Mouse (Mus musculus) embryonic facial prominence, embryonic 14.5 days (tissue): Measurements from ENCODE around the gene Rbm48. TPM values are rescaled to one million over a fixed set of nuclear protein-coding genes. Genes with fewer than 3 reads are reported as not detected.
A peak's percentile ranks its signal among the peaks of the same experiment; 100 is the strongest.

ENCODE experiments used
- ATAC-seq: fragments of 200-750 bp; cut with Nextera tagmentation; 2 replicates; pipeline ENCODE4 v1.8.0; 2017; ENCODE audit warnings: low read depth, moderate number of reproducible peaks, moderate TSS enrichment
- DNase-seq: peaks from one replicate; pipeline ENCODE4 v3.0.0-alpha.2; 2015; ENCODE audit warnings: low spot score
- H3K27ac ChIP-seq: fragments of 300-500 bp; sonication (generic); replicated peaks from 2 replicates; pipeline ENCODE4 v1.5.1; 2014; ENCODE audit warnings: low read depth, mild to moderate bottlenecking, low read length, moderate library complexity
- H3K27me3 ChIP-seq: fragments of 300-500 bp; sonication (generic); replicated peaks from 2 replicates; pipeline ENCODE4 v1.6.1; 2014; ENCODE audit warnings: low read length; ENCODE audit not compliant: control insufficient read depth, insufficient read depth
- H3K36me3 ChIP-seq: fragments of 300-500 bp; sonication (generic); 2 replicates; pipeline ENCODE4 v1.6.1; 2014; ENCODE audit warnings: low read length, mixed read lengths; ENCODE audit not compliant: control insufficient read depth, insufficient read depth
- H3K4me1 ChIP-seq: fragments of 300-500 bp; sonication (generic); 2 replicates; pipeline ENCODE4 v1.6.1; 2014; ENCODE audit warnings: antibody characterized with exemption, low read length; ENCODE audit not compliant: control insufficient read depth, insufficient read depth
- H3K4me2 ChIP-seq: fragments of 300-500 bp; sonication (generic); 2 replicates; pipeline ENCODE4 v1.6.1; 2014; ENCODE audit warnings: low read depth, mild to moderate bottlenecking, low read length, moderate library complexity, mixed read lengths
- H3K4me3 ChIP-seq: fragments of 300-500 bp; sonication (generic); 2 replicates; pipeline ENCODE4 v1.5.1; 2014; ENCODE audit warnings: low read depth, mild to moderate bottlenecking, low read length
- H3K9ac ChIP-seq: fragments of 300-500 bp; sonication (generic); 2 replicates; pipeline ENCODE4 v1.6.1; 2014; ENCODE audit warnings: low read depth, mild to moderate bottlenecking, low read length, moderate library complexity, mixed read lengths
- H3K9me3 ChIP-seq: fragments of 300-500 bp; sonication (generic); 2 replicates; pipeline ENCODE4 v1.6.1; 2016; ENCODE audit warnings: low read length; ENCODE audit not compliant: control insufficient read depth
- WGBS: fragments of 180-500 bp; shearing (Covaris S2); extraction: QIAGEN DNeasy Blood & Tissue Kit; methylation state at CpG from one replicate; pipeline ENCODE4 v1.1.7; 2014; 5-methylcytosine and 5-hydroxymethylcytosine counted together
- polyA plus RNA-seq: library from polyadenylated mRNA; unstranded; fragments of >200 nt; fragmentation: Nextera tagmentation; extraction: Ambion mirVana; gene quantifications from 2 replicates; pipeline ENCODE4 v1.2.1, GENCODE M21; 2014

Gene Rbm48
- polyA plus RNA-seq = 11.4 TPM in 2 replicates

DNA sequence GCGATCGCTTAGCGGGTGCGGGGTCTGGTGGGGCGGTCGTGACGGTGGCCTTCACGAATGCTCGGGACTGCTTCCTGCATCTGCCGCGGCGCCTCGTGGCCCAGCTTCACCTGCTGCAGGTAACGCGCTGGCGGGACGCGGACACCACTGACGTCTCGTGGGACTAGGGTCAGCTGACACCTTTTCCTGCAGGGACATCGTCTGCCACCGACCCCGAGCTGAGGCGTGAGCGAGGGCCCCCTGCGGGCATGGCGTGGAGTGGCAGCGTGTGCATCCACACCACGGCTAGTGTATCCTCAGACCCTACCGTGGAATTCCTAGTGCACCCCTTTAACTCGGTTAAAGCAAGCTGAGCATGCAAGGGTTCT is at the start of gene Rbm48:
TSS of gene Rbm48 (minus strand) at position 187 of the 368 bp plus-strand sequence.
- Histone ChIP-seq H3K9ac (peak within 1 kb of the TSS; percentile 75), H3K36me3 (0 out of 2 replicates have a peak, but pooled peaks cover 8% of the 10 kb centered on the region), H3K27ac (0 out of 2 replicates have a peak within 1 kb of the TSS, but pooled peaks have one; percentile 33), H3K4me1 (peaks cover 4% of the 10 kb centered on the region; the same call in 1 of the 2 replicates), H3K9me3 (no peaks in the 10 kb centered on the region), H3K4me3 (peak within 1 kb of the TSS; percentile 93), H3K4me2 (peak within 1 kb of the TSS; percentile 80), H3K27me3 (no peaks in the 10 kb centered on the region)
- ATAC-seq = peak; percentile 88
- WGBS = under 1% methylated on average over 20 of the region's 31 CpGs
- peak; percentile 89 for DNase-seq

- no peak overlapping the region; the same call in 1 of the 2 replicates for H3K4me2 ChIP-seq
- no peak overlapping the region for H3K4me3 ChIP-seq
- DNase-seq = no peak
- H3K27me3 ChIP-seq = no peaks in the 10 kb centered on the region
- no peak overlapping the region for H3K27ac ChIP-seq
- 61% methylated on average over 6 of the region's 6 CpGs for WGBS
- no peak for ATAC-seq
- H3K9ac ChIP-seq = no peak overlapping the region
- H3K4me1 ChIP-seq = 0 out of 2 replicates have a peak, but pooled peaks cover 5% of the 10 kb centered on the region
- H3K36me3 ChIP-seq = peaks cover 39% of the 10 kb centered on the region
- H3K9me3 ChIP-seq = no peaks in the 10 kb centered on the region
These were observed 48.9 kb upstream of the Rbm48 start for GRCm38 (mm10) chr5:3645326-3645725.

- Histone ChIP-seq H3K27me3 (no peaks in the 10 kb centered on the region), H3K4me2 (no peak overlapping the region), H3K4me3 (no peak overlapping the region), H3K27ac (no peak overlapping the region), H3K36me3 (peaks cover 41% of the 10 kb centered on the region), H3K9me3 (no peaks in the 10 kb centered on the region), H3K9ac (no peak overlapping the region), H3K4me1 (0 out of 2 replicates have a peak, but pooled peaks cover 5% of the 10 kb centered on the region)
- 92% methylated on average over 6 of the region's 6 CpGs for WGBS
- DNase-seq = no peak
- no peak for ATAC-seq
These were observed 48.2 kb upstream of the Rbm48 start for GRCm38 (mm10) chr5:3644621-3645020.

DNA sequence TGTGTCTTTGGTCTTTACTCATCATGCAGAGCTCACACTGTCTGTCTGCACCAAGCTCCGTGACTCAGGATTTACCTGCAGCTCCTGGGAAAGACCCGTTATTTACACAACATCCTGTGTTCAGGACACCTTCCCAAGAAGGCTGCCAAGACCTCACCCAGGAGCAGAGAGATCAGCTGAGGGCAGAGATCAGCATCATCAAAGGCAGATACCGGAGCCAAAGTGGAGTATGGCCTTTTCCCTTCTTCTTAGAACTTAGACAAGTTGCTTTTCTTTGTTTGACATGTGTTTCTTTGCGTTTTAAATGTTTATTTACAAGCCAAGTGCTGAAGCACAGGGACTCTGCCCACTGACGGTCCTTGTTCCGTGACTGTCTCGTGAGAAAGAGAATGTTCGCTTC is 38.9 kb upstream of the Rbm48 start:
- no peak overlapping the region for H3K4me2 ChIP-seq
- ATAC-seq (no peak), DNase-seq (no peak)
- no peaks in the 10 kb centered on the region for H3K4me1 ChIP-seq
- H3K27ac ChIP-seq = no peak overlapping the region
- H3K4me3 ChIP-seq = no peak overlapping the region
- H3K9ac ChIP-seq = no peak overlapping the region
- H3K36me3 ChIP-seq = peaks cover 30% of the 10 kb centered on the region
- H3K27me3 ChIP-seq = no peaks in the 10 kb centered on the region
- H3K9me3 ChIP-seq = no peaks in the 10 kb centered on the region
- 81% methylated on average over 8 of the region's 8 CpGs for WGBS

DNA sequence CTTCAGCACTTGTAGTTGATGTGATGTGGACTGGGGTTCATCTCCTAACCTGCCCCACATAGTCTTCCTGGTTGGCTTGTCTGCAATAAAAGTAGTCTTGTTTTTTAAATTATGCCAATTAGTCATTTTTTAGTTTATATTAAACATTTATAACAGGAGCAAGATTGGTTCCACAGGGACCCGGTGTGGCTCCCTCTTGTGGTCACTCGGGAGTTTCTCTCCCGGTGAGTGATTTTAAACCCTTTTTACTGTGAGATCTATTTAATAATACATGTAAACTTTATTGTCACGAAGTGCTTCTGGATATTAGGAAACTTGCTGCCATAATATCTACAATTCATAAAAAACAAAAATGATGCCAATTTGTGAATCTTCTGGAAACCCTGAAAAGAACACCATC is 37.6 kb upstream of the Rbm48 start:
- H3K36me3 ChIP-seq = peaks cover 32% of the 10 kb centered on the region
- 72% methylated on average over 4 of the region's 4 CpGs for WGBS
- ATAC-seq (no peak), DNase-seq (no peak)
- H3K27me3 ChIP-seq = no peaks in the 10 kb centered on the region
- no peak overlapping the region for H3K4me2 ChIP-seq
- no peaks in the 10 kb centered on the region for H3K4me1 ChIP-seq
- H3K9me3 ChIP-seq = no peaks in the 10 kb centered on the region
- H3K9ac ChIP-seq = no peak overlapping the region
- H3K4me3 ChIP-seq = no peak overlapping the region
- no peak overlapping the region for H3K27ac ChIP-seq

GRCm38 (mm10) chr5:3633315-3633714 is 36.9 kb upstream of the Rbm48 start:
- H3K27ac ChIP-seq = no peak overlapping the region
- no peak overlapping the region for H3K4me2 ChIP-seq
- no peaks in the 10 kb centered on the region for H3K4me1 ChIP-seq
- no peak overlapping the region for H3K9ac ChIP-seq
- 93% methylated on average over 13 of the region's 13 CpGs for WGBS
- peaks cover 32% of the 10 kb centered on the region for H3K36me3 ChIP-seq
- no peak overlapping the region for H3K4me3 ChIP-seq
- DNase-seq = no peak
- no peaks in the 10 kb centered on the region for H3K27me3 ChIP-seq
- no peak for ATAC-seq
- no peaks in the 10 kb centered on the region for H3K9me3 ChIP-seq

- no peak overlapping the region for H3K4me3 ChIP-seq
- no peaks in the 10 kb centered on the region for H3K9me3 ChIP-seq
- H3K9ac ChIP-seq = no peak overlapping the region
- no peaks in the 10 kb centered on the region for H3K27me3 ChIP-seq
- no peak overlapping the region for H3K27ac ChIP-seq
- H3K36me3 ChIP-seq = peaks cover 34% of the 10 kb centered on the region
- DNase-seq (no peak), ATAC-seq (no peak)
- no peaks in the 10 kb centered on the region for H3K4me1 ChIP-seq
- H3K4me2 ChIP-seq = no peak overlapping the region
- WGBS = 77% methylated on average over 5 of the region's 5 CpGs
These were observed 35.9 kb upstream of the Rbm48 start for GRCm38 (mm10) chr5:3632285-3632684.

DNA sequence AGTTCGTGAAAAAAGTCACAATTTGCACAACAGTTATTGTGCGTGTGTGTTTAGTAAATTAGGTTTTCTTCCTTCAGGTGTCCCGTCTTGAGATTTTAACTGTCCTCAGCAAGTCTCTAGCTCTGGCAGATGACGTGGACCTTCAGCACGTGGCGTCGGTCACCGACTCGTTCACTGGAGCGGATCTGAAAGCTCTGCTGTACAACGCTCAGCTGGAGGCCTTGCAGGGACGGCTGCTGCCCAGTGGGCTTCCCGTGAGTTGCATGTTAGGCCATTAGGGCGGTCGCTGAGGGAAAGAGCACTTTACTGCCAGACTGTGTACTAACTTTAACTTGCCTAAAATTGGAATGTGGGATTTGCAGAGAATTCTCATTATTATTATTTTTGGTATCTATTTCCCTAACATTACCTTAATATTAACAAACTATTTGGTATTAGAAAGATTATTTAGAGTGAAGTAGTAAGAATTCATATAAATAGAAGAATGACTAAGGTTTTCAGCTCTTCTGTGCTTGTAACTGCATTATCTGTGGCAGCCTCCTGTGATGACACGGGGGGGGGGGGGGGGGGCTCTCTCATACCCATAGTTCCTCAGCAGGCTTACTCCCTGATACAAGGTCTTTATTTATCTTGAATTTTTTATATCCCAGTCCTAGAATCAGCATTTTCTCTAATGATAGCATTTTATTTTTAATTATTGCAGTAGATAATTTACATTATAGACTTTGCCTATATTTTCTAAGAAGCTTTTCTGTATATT is 35.3 kb upstream of the Rbm48 start:
- WGBS = 71% methylated on average over 16 of the region's 16 CpGs
- DNase-seq = no peak

GRCm38 (mm10) chr5:3630055-3630454 is 33.7 kb upstream of the Rbm48 start:
- DNase-seq (no peak), ATAC-seq (no peak)
- WGBS = 83% methylated on average over 5 of the region's 5 CpGs
- Histone ChIP-seq H3K4me1 (no peaks in the 10 kb centered on the region), H3K9ac (no peak overlapping the region), H3K4me2 (no peak overlapping the region), H3K27ac (no peak overlapping the region), H3K27me3 (no peaks in the 10 kb centered on the region), H3K9me3 (no peaks in the 10 kb centered on the region), H3K36me3 (peaks cover 33% of the 10 kb centered on the region), H3K4me3 (no peak overlapping the region)

More for the DNA sequence above, 35.3 kb upstream of the Rbm48 start:
- H3K27me3 ChIP-seq = no peaks in the 10 kb centered on the region
- H3K36me3 ChIP-seq = peaks cover 34% of the 10 kb centered on the region
- no peak overlapping the region for H3K4me2 ChIP-seq
- ATAC-seq = no peak; the same call in 1 of the 2 replicates
- no peaks in the 10 kb centered on the region for H3K4me1 ChIP-seq
- no peak overlapping the region for H3K4me3 ChIP-seq
- H3K27ac ChIP-seq = no peak overlapping the region
- H3K9me3 ChIP-seq = no peaks in the 10 kb centered on the region
- H3K9ac ChIP-seq = no peak overlapping the region
